28 mouse cellular contexts compared by ENCODE assay signal in the genomic region with DNA sequence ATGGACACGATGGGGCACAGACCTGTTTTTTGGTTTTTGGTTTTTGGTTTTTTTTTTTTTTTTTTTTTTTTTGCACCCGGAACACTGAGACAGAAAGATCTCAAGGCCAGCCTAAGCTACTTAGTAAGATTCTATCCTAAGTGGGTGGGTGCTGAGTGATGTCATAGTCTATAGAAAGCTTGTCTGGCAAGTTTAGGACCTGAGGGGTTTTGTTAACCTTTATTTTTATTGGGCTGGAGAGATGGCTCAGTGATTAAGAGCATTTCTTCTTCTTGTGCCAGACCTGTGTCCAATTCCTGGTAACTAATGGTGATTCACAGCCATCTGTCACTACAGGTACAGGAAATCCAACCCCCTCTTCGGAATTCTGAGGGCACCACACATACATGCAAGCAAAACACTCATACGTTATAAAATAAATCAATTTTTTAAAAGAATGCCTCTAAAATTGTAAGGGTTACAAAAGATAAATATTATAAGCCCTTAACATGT. TPM values are rescaled to one million over a fixed set of nuclear protein-coding genes. Genes with fewer than 3 reads are reported as not detected.
"Had no signal": no experiment of that assay in that cellular context is flagged by ENCODE, and none has a peak within 500 bp of the region (broad histone marks: within the 10 kb centered on the region; RNA-seq: fewer than 3 reads in every experiment).

No protein-coding gene starts in this region.

- H3K4me2 ChIP-seq: heart, embryonic 15.5 days; hindbrain, embryonic 13.5 days; hindbrain, embryonic 15.5 days; kidney, embryonic 15.5 days; limb, embryonic 13.5 days; limb, embryonic 15.5 days; liver, embryonic 12.5 days had no signal

- H3K9ac ChIP-seq: heart, embryonic 15.5 days; hindbrain, embryonic 13.5 days; hindbrain, embryonic 15.5 days; kidney, embryonic 15.5 days; limb, embryonic 13.5 days; limb, embryonic 15.5 days; liver, embryonic 14.5 days had no signal

- ATAC-seq: hindbrain, postnatal 0 days; intestine, embryonic 16.5 days; liver, embryonic 12.5 days had no signal

- H3K4me1 ChIP-seq: hindbrain, embryonic 15.5 days had no signal

- H3K27me3 ChIP-seq: heart, embryonic 13.5 days; heart, embryonic 15.5 days; hindbrain, embryonic 15.5 days; kidney, embryonic 15.5 days; limb, embryonic 13.5 days; limb, embryonic 15.5 days; liver, embryonic 12.5 days had no signal

- H3K36me3 ChIP-seq: heart, embryonic 10.5 days; heart, embryonic 13.5 days; heart, embryonic 15.5 days; hindbrain, embryonic 13.5 days; hindbrain, embryonic 15.5 days; kidney, embryonic 15.5 days; limb, embryonic 13.5 days; limb, embryonic 15.5 days; liver, embryonic 12.5 days had no signal

- H3K27ac ChIP-seq: gastrocnemius, adult 2 months; heart, embryonic 10.5 days; heart, embryonic 13.5 days; heart, embryonic 15.5 days; hindbrain, embryonic 13.5 days; hindbrain, embryonic 15.5 days; hindbrain, postnatal 0 days; kidney, embryonic 15.5 days; kidney, postnatal 0 days; limb, embryonic 13.5 days; limb, embryonic 15.5 days; liver, embryonic 14.5 days had no signal

- H3K4me3 ChIP-seq: gastrocnemius, adult 2 months; heart, embryonic 10.5 days; heart, embryonic 13.5 days; heart, embryonic 15.5 days; hindbrain, embryonic 13.5 days; hindbrain, embryonic 15.5 days; kidney, embryonic 15.5 days; limb, embryonic 13.5 days; limb, embryonic 15.5 days; liver, embryonic 12.5 days had no signal

- DNase-seq: gastrocnemius, adult 2 months; gastrocnemius, postnatal 14 days; gastrocnemius, postnatal 36 days; heart, adult 18-20 months; heart, postnatal 14 days; heart, postnatal 36 days; layer of hippocampus, adult 9-11 months; layer of hippocampus, postnatal 36 days; left cerebral cortex, postnatal 4 days had no signal

- H3K9me3 ChIP-seq: heart, embryonic 10.5 days; heart, embryonic 13.5 days; heart, embryonic 15.5 days; hindbrain, embryonic 13.5 days; hindbrain, embryonic 15.5 days; kidney, embryonic 15.5 days; limb, embryonic 13.5 days; limb, embryonic 15.5 days; liver, embryonic 12.5 days had no signal

RNA-seq across cellular contexts. Expression of gene Gm10300, which starts 6.0 kb away (rescaled TPM):
- total RNA-seq: gastrocnemius, postnatal 36 days; hindbrain, postnatal 0 days; layer of hippocampus, adult 18-20 months; layer of hippocampus, postnatal 14 days; layer of hippocampus, postnatal 36 days; left cerebral cortex, adult 18-20 months; left cerebral cortex, postnatal 25 days; left cerebral cortex, postnatal 4 days had no signal
- polyA plus RNA-seq: heart, embryonic 10.5 days; hindbrain, embryonic 13.5 days; hindbrain, embryonic 15.5 days; hindbrain, postnatal 0 days; intestine, embryonic 14.5 days; intestine, embryonic 16.5 days; limb, embryonic 11.5 days; limb, embryonic 13.5 days had no signal
